Mouse (Mus musculus) adrenal gland, adult 2 months (tissue): ENCODE measurements around the gene Zfp811. TPM values are rescaled to one million over a fixed set of nuclear protein-coding genes. Genes with fewer than 3 reads are reported as not detected.

Experiments used
- DNase-seq: peaks from one replicate; pipeline ENCODE4 v3.0.0; 2021
- polyA plus RNA-seq: library from polyadenylated mRNA; depleted of rRNA; stranded (reverse); fragments of >200 nt; gene quantifications from 2 replicates; pipeline ENCODE4 v1.2.3, GENCODE M21; 2012; rRNA removed
- total RNA-seq, 2 experiments: library from RNA; stranded (reverse); gene quantifications; 2 replicates each; pipeline ENCODE4 v1.2.3; 2021

Zfp811 gene
- total and polyA plus RNA-seq, 3 experiments, result 0.02 to 0.69 (median 0.43) TPM

GRCm38 (mm10) chr17:32753634-32754033 is 56.1 kb downstream of the Zfp811 start:
- no peak for DNase-seq

DNA sequence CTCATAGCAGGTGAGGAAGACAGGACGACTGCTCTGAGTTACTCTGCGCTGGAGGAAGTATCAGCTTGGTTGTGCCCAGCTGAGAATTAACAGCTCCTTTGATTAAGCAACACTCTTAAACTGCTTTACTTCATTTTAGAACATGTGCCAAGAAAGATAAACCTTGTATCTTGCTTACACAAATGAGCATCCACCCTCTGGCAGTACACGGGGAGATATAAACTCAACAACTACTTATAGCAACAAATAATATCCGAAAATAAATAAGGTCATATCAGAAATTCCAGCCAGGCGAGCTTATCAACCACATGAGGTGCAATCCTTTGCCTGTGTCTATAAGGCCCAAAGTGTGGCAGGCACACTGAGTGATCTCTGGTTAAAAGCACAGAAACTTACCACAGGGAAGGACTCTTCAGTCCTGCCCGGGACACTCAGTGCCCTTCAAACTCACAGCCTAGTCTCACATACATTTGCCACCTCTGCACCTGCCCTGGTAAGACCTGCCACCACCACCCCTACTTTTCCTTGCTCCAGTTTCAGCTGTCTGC is 56.8 kb downstream of the Zfp811 start:
- DNase-seq, result no peak

GRCm38 (mm10) chr17:32750611-32751010 is 59.1 kb downstream of the Zfp811 start:
- DNase-seq, result no peak

Other genes with a start within 250 kb of the Zfp811 start
- not detected for gene Cyp4f37, start 188.6 kb downstream of the Zfp811 start, total RNA-seq
- not detected in 2 replicates for gene Cyp4f37, start 188.6 kb downstream of the Zfp811 start, polyA plus RNA-seq
- gene Cyp4f40, start 151.0 kb downstream of the Zfp811 start, total RNA-seq, result not detected
- gene Cyp4f40, start 151.0 kb downstream of the Zfp811 start, polyA plus RNA-seq, result not detected in 2 replicates
- 1 to 10 TPM; 1.5 to 2.0 TPM for gene Cyp4f15, start 124.3 kb downstream of the Zfp811 start, total RNA-seq
- gene Cyp4f15, start 124.3 kb downstream of the Zfp811 start, polyA plus RNA-seq, result 0.17 and 0.35 TPM in 2 replicates
- gene Zfp871, start 21.6 kb downstream of the Zfp811 start, total RNA-seq, result 10 to 100 TPM; 41.3 to 45.9 TPM
- gene Zfp871, start 21.6 kb downstream of the Zfp811 start, polyA plus RNA-seq, result 3.8 and 4.8 TPM in 2 replicates
- gene Zfp799, start 20.3 kb upstream of the Zfp811 start, total RNA-seq, result 10 to 100 TPM in 1 of 2 experiments, 1 to 10 TPM in 1; 8.9 to 13.5 TPM
- gene Zfp799, start 20.3 kb upstream of the Zfp811 start, polyA plus RNA-seq, result 1.6 and 3.9 TPM in 2 replicates
- gene Zfp870, start 81.7 kb upstream of the Zfp811 start, total RNA-seq, result 1 to 10 TPM; 7.4 to 8.4 TPM
- 0.33 and 0.43 TPM in 2 replicates for gene Zfp870, start 81.7 kb upstream of the Zfp811 start, polyA plus RNA-seq
- gene Cyp4f14, start 107.4 kb upstream of the Zfp811 start, total RNA-seq, result 10 to 100 TPM in 1 of 2 experiments, 1 to 10 TPM in 1; 6.6 to 14.1 TPM
- 12.9 and 17.9 TPM in 2 replicates for gene Cyp4f14, start 107.4 kb upstream of the Zfp811 start, polyA plus RNA-seq
- gene Cyp4f13, start 137.5 kb upstream of the Zfp811 start, total RNA-seq, result 10 to 100 TPM; 55.3 to 71.1 TPM
- 80.1 and 92.0 TPM in 2 replicates for gene Cyp4f13, start 137.5 kb upstream of the Zfp811 start, polyA plus RNA-seq
- 1 to 10 TPM; 3.8 to 4.4 TPM for gene Zfp472, start 155.9 kb upstream of the Zfp811 start, total RNA-seq
- gene Zfp472, start 155.9 kb upstream of the Zfp811 start, polyA plus RNA-seq, result 0.18 and 0.21 TPM in 2 replicates
- 10 to 100 TPM in 1 of 2 experiments, 1 to 10 TPM in 1; 8.8 to 11.3 TPM for gene Zfp952, start 183.2 kb upstream of the Zfp811 start, total RNA-seq
- gene Zfp952, start 183.2 kb upstream of the Zfp811 start, polyA plus RNA-seq, result 1.1 and 1.5 TPM in 2 replicates
- 1 to 10 TPM; 3.9 to 8.7 TPM for gene Zfp763, start 223.5 kb upstream of the Zfp811 start, total RNA-seq
- 0.08 and 0.10 TPM in 2 replicates for gene Zfp763, start 223.5 kb upstream of the Zfp811 start, polyA plus RNA-seq